ENCODE assay signal across 9 mouse cellular contexts in genomic region chr5:113993031-113993486, GRCm38 (mm10). TPM values are rescaled to one million over a fixed set of nuclear protein-coding genes. Genes with fewer than 3 reads are reported as not detected.
A peak's percentile ranks its signal among the peaks of the same experiment; 100 is the strongest.
DNase-seq lines count a peak whose midpoint lies in the region; ATAC-seq and TF ChIP-seq lines count a peak whose summit lies in the region.
"Had no signal": no experiment of that assay in that cellular context is flagged by ENCODE, and none has a peak within 500 bp of the region (broad histone marks: within the 10 kb centered on the region; RNA-seq: fewer than 3 reads in every experiment).

No protein-coding gene starts in this region.

- TF ChIP-seq POLR2A in thymus, adult 2 months (IDR thresholded peaks at IDR 0.05; ENCODE audit: control insufficient read depth, extremely low read depth, insufficient read depth, low read length, poor library complexity): no peak
- TF ChIP-seq POLR2A in liver, adult 2 months (IDR thresholded peaks at IDR 0.05; ENCODE audit: extremely low read depth, insufficient read depth, low read length): no peak

- H3K27ac ChIP-seq in thymus, adult 2 months (ENCODE audit: control insufficient read depth, insufficient read depth, low read length): peak overlapping the region; percentile 52
- peak overlapping the region; percentile 94 for H3K27ac ChIP-seq in forebrain, embryonic 15.5 days (replicated peaks)
- H3K27ac ChIP-seq in hindbrain, embryonic 14.5 days: peak overlapping the region; percentile 96
- peak overlapping the region; percentile 56 for H3K27ac ChIP-seq in liver, adult 2 months (replicated peaks; ENCODE audit: insufficient read depth, low read depth, low read length)

- DNase-seq in thymus, adult 2 months: peak; percentile 25
- no peak for DNase-seq in thymus, adult 18-20 months
- DNase-seq in hindbrain, embryonic 14.5 days (ENCODE audit: low spot score): peak; percentile 42
- DNase-seq in liver, adult 2 months (ENCODE audit: extremely low read depth, low read depth, low spot score): peak; percentile 28
- peak; percentile 52 for DNase-seq in naive thymus-derived CD4-positive, alpha-beta T cell, adult 2 months (ENCODE audit: low read depth)
- peak; percentile 62 for DNase-seq in thymus, postnatal 4 days

- TF ChIP-seq CTCF in thymus, adult 2 months (IDR thresholded peaks at IDR 0.05; ENCODE audit: borderline replicate concordance, control insufficient read depth, extremely low read depth, insufficient read depth, low read length, poor library complexity): no peak
- TF ChIP-seq CTCF in liver, adult 2 months (IDR thresholded peaks at IDR 0.05; ENCODE audit: low read depth, low read length): no peak

- H3K4me2 ChIP-seq in forebrain, embryonic 15.5 days (replicated peaks): peak overlapping the region; percentile 70
- H3K4me2 ChIP-seq in hindbrain, embryonic 14.5 days (replicated peaks): peak overlapping the region; percentile 94

- H3K79me2 ChIP-seq in liver, adult 2 months (ENCODE audit: control insufficient read depth, insufficient read depth, low read length): peaks cover 3% of the 10 kb centered on the region; the same call in 1 of the 2 replicates

- WGBS in thymus, adult 2 months: under 1% methylated on average over 22 of the region's 22 CpGs
- WGBS in forebrain, embryonic 15.5 days: under 1% methylated on average over 21 of the region's 22 CpGs
- WGBS in hindbrain, embryonic 14.5 days: 0% methylated on average over 22 of the region's 22 CpGs
- 1% methylated on average over 22 of the region's 22 CpGs for WGBS in liver, adult 2 months

- H3K4me1 ChIP-seq in thymus, adult 2 months (replicated peaks; ENCODE audit: control insufficient read depth, insufficient read depth, low read length): peaks cover 8% of the 10 kb centered on the region
- H3K4me1 ChIP-seq in forebrain, embryonic 15.5 days: peaks cover 33% of the 10 kb centered on the region
- peaks cover 29% of the 10 kb centered on the region for H3K4me1 ChIP-seq in hindbrain, embryonic 14.5 days (replicated peaks; ENCODE audit: control insufficient read depth, insufficient read depth, low read length)
- peaks cover 10% of the 10 kb centered on the region for H3K4me1 ChIP-seq in liver, adult 2 months (ENCODE audit: control insufficient read depth, insufficient read depth, low read length)

- no peaks in the 10 kb centered on the region; the same call in 1 of the 2 replicates for H3K27me3 ChIP-seq in thymus, adult 2 months (ENCODE audit: control insufficient read depth, insufficient read depth, low read length)
- no peaks in the 10 kb centered on the region for H3K27me3 ChIP-seq in forebrain, embryonic 15.5 days
- no peaks in the 10 kb centered on the region for H3K27me3 ChIP-seq in hindbrain, embryonic 14.5 days (ENCODE audit: control insufficient read depth, insufficient read depth, low read length)
- H3K27me3 ChIP-seq in liver, adult 2 months (ENCODE audit: control insufficient read depth, insufficient read depth, low read length): no peaks in the 10 kb centered on the region

- no peaks in the 10 kb centered on the region for H3K9me3 ChIP-seq in forebrain, embryonic 15.5 days
- no peaks in the 10 kb centered on the region for H3K9me3 ChIP-seq in hindbrain, embryonic 14.5 days (ENCODE audit: control insufficient read depth, low read length)

- peak overlapping the region; percentile 61 for H3K4me3 ChIP-seq in thymus, adult 2 months (ENCODE audit: control insufficient read depth, insufficient read depth, low read length)
- peak overlapping the region; percentile 91 for H3K4me3 ChIP-seq in forebrain, embryonic 15.5 days
- H3K4me3 ChIP-seq in hindbrain, embryonic 14.5 days (replicated peaks; ENCODE audit: low read length): peak overlapping the region; percentile 80
- peak overlapping the region; percentile 99 for H3K4me3 ChIP-seq in liver, adult 2 months (ENCODE audit: insufficient read depth, low read depth, low read length)

- peak; percentile 27; the same call in 1 of the 2 replicates for ATAC-seq in cerebellum, adult (ENCODE audit: insufficient number of reproducible peaks, low FRiP score, low TSS enrichment)
- peak; percentile 81 for ATAC-seq in forebrain, embryonic 15.5 days (replicated peaks)
- ATAC-seq in hindbrain, embryonic 14.5 days (ENCODE audit: low FRiP score): no peak; the same call in none of the 2 replicates

- peak overlapping the region; percentile 92 for H3K9ac ChIP-seq in forebrain, embryonic 15.5 days (replicated peaks)
- peak overlapping the region; percentile 92 for H3K9ac ChIP-seq in hindbrain, embryonic 14.5 days
- peak overlapping the region; percentile 99 for H3K9ac ChIP-seq in liver, adult 2 months (ENCODE audit: low read depth, low read length)

- no peaks in the 10 kb centered on the region for H3K36me3 ChIP-seq in thymus, adult 2 months (ENCODE audit: control insufficient read depth, insufficient read depth, low read length)
- 0 out of 2 replicates have a peak, but pooled peaks cover 4% of the 10 kb centered on the region for H3K36me3 ChIP-seq in forebrain, embryonic 15.5 days
- H3K36me3 ChIP-seq in hindbrain, embryonic 14.5 days (replicated peaks; ENCODE audit: control insufficient read depth, insufficient read depth): peaks cover 12% of the 10 kb centered on the region
- no peaks in the 10 kb centered on the region for H3K36me3 ChIP-seq in liver, adult 2 months (ENCODE audit: control insufficient read depth, insufficient read depth, low read length)

RNA-seq across cellular contexts. Expression of gene Ssh1, which starts 0.6 kb away (rescaled TPM):
- polyA plus RNA-seq in thymus, adult 2 months (2012; rRNA removed): 10.7 and 11.6 TPM in 2 replicates
- 12.8 and 13.8 TPM in 2 replicates for polyA plus RNA-seq in forebrain, embryonic 15.5 days (2015; fragmentation: Nextera tagmentation; extraction: Ambion mirVana)
- 17.8 and 19.4 TPM in 2 replicates for polyA plus RNA-seq in hindbrain, embryonic 14.5 days (2014; fragmentation: Nextera tagmentation; extraction: Ambion mirVana)
- 1.6 and 3.3 TPM in 2 replicates for total RNA-seq in liver, adult 2 months (2014; rRNA removed)
- 5.0 and 5.5 TPM in 2 replicates for polyA plus RNA-seq in liver, adult 2 months (2012; rRNA removed)

RNA-seq across cellular contexts. Expression of gene Dao, which starts 10.4 kb away (rescaled TPM):
- 0.11 and 0.36 TPM in 2 replicates for polyA plus RNA-seq in thymus, adult 2 months (2012; rRNA removed)
- polyA plus RNA-seq in forebrain, embryonic 15.5 days (2015; fragmentation: Nextera tagmentation; extraction: Ambion mirVana): not detected in 2 replicates
- polyA plus RNA-seq in hindbrain, embryonic 14.5 days (2014; fragmentation: Nextera tagmentation; extraction: Ambion mirVana): not detected in 2 replicates
- total RNA-seq in liver, adult 2 months (2014; rRNA removed): not detected in 2 replicates
- not detected in 2 replicates for polyA plus RNA-seq in liver, adult 2 months (2012; rRNA removed)
- total RNA-seq: gastrocnemius, postnatal 36 days had no signal

Comparison
In these comparisons a context has a peak if more than half of its experiments do, and no peak if none do; other contexts are left out.
1. DNase-seq: peak in thymus, adult 2 months (single experiment), hindbrain, embryonic 14.5 days (single experiment), liver, adult 2 months (single experiment), naive thymus-derived CD4-positive, alpha-beta T cell, adult 2 months (single experiment) and thymus, postnatal 4 days (single experiment); none in thymus, adult 18-20 months (0 of 2).
2. Peak in every context shown above with its lines, with median percentiles within 50 percentile points of each other: H3K27ac ChIP-seq, H3K4me3 ChIP-seq and H3K9ac ChIP-seq.